Mouse (Mus musculus) CD4-positive helper T cell, adult 2 months (primary cell): Measurements from ENCODE around the gene Sept9.

Source experiments
- DNase-seq: peaks from one replicate; pipeline ENCODE4 v3.0.0-alpha.2; 2012; ENCODE audit warnings: low read depth, missing footprints, low spot score

The Sept9 gene

GRCm38 (mm10) chr11:117403073-117403472 is 203.6 kb downstream of the Sept9 start:
- no peak for DNase-seq

- DNase-seq = no peak
Observed at GRCm38 (mm10) chr11:117403781-117404180, 204.3 kb downstream of the Sept9 start.

- no peak for DNase-seq
Observed at GRCm38 (mm10) chr11:117406711-117407110, 207.2 kb downstream of the Sept9 start.

GRCm38 (mm10) chr11:117407196-117407595 is 207.7 kb downstream of the Sept9 start:
- no peak for DNase-seq

- DNase-seq = no peak
Observed at GRCm38 (mm10) chr11:117407651-117408441, 208.4 kb downstream of the Sept9 start.

GRCm38 (mm10) chr11:117408442-117409031 is 209.1 kb downstream of the Sept9 start:
- DNase-seq = no peak

- no peak for DNase-seq
Observed at GRCm38 (mm10) chr11:117409331-117409730, 209.9 kb downstream of the Sept9 start.

- no peak for DNase-seq
Observed at GRCm38 (mm10) chr11:117410059-117410458, 210.6 kb downstream of the Sept9 start.

GRCm38 (mm10) chr11:117411663-117412062 is 212.2 kb downstream of the Sept9 start:
- DNase-seq = no peak
